Mouse (Mus musculus): ENCODE results near the gene Hspa4l.

The Hspa4l gene

GRCm38 (mm10) chr3:40744024-40744835 is at the start of gene Hspa4l:
TSS of gene Hspa4l (plus strand) at chr3:40744495.
- WGBS: 21% methylated on average over 16 of the region's 16 CpGs

DNA sequence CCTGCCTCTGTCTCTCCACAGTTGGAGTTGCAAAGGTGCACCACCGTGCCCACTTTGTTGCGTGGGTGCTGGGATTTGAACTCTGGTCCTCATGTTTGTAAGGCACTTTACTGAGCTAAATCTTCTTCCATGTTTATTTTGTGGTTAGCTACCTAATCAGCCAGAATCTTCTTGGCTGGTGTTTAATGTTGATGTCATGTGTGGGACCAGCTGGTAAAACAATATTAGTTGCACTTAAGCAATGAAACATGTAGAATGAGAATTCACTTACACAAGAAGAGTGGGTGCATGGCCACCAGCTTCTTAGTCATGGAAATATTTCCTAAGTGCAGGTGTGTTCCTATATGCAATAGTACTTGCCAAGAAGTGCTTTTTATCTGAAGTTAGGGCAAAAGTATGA is 49.1 kb upstream of the Hspa4l start:
- 96% methylated on average over 2 of the region's 2 CpGs for WGBS

GRCm38 (mm10) chr3:40698834-40699233 is 45.5 kb upstream of the Hspa4l start:
- 84% methylated on average over 3 of the region's 3 CpGs for WGBS

GRCm38 (mm10) chr3:40704816-40705430 is 39.4 kb upstream of the Hspa4l start:
- WGBS: 80% methylated on average over 5 of the region's 5 CpGs

DNA sequence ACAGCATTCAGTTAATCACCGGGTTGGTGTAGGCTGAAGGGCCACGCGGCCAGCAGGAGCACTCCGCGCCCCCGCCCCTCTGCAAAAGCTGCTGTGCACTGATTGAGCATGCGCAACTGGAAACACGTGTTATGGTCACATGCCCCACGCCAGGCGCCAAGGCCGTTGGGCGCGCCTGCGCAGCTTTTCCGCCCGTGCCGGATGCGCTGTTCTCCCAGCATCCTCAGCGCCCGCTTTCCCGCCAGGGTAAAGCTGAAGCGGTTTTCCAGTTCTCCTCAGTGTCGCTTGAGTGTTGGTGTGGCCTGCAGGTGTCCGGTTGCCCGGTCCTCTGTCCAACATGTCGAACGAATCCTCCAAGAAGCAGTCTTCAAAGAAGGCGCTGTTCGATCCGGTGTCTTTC is 35.6 kb upstream of the Hspa4l start, which contains the start of gene Slc25a31:
Gene Slc25a31, plus strand, starts transcription at position 201 of the 400 bp plus-strand sequence.
- WGBS: 93% methylated on average over 30 of the region's 30 CpGs

- 60% methylated on average over 1 of the region's 1 CpGs for WGBS
These were observed 28.2 kb upstream of the Hspa4l start for GRCm38 (mm10) chr3:40716056-40716455.

DNA sequence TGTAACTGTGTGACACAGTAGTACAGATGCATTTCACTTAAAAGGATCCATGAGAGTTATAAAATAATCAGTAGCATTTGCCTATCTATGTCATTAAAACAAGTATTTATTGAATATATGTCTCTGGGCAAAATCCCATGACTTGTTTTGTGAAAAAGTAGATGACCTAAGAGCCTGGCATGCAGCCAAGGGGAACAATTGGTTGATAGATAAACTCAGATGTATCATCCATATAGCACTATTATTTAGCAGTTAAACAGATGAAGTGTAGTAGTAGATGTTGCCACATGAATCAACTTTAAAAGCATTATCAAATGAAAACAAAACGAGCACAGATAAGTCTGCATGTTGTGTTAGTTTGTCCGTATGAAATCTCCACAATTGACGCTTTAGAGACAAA is 25.3 kb upstream of the Hspa4l start:
- WGBS: 75% methylated on average over 3 of the region's 3 CpGs

DNA sequence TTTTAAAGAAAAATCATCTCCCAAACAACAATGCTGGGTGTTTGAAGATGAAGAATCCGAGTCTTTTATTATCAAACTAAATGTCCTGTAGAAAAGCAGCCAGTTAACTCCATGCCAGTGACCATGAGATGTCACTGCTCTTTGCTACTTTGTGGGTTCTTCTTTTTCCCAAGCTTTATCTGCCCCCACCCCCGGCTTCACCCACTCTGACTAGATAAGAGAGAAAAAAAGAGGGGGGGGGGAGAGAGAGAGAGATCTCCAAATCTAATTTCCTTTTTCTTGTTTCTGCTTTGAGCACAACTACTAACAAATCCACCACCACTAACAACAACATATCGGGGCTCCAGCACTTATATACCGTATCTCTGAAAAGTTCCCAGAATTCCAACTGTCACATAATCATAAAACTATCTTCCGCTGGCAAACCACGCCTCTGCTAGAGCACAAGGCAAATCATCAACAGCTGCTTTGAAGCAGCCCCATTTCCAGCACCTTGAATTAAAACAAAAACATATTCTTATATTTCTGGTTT is 5.8 kb upstream of the Hspa4l start:
- WGBS: 89% methylated on average over 6 of the region's 6 CpGs

DNA sequence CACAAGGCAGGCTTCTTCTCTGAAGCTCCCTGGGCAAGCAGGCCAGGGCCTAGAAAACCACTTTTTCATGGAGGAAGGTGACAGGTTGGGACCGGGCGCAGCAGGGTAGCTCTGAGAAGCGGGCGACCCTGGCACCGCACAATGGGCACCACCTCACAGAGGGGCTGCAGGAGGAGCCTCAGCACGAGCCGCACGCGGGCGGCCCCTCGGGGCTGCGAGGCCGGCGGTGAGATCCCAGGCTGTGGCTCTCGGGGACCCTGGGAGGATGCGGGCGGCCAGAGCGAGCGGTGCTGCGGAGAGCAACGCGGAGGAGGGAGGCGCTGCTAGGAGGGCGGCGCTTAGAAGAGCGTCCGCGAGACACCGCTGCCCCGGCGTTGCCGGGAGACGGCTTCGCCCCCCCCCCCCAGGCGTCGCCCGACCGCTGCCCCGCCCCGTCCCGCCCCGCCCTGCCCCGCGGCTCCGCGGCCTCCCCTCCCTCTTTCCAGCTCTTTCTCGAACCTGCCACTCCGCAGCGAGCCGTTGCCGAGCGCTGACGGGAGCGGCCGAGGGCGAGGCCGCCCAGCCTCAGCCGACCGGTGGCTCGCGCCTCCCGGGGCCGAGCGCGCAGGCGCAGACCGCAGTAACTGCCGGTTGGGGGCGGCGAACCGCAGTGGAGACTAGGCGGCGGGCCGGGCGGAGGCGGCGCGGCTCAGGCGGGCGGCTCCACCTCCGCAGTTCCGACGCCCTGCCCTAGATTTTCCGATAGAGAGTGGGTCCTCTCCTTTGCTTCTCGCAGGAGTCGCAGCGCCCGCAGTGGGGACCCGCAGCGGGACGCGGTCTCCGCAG is 753 bp downstream of the Hspa4l start:
- WGBS: under 1% methylated on average over 82 of the region's 93 CpGs

- WGBS: 2% methylated on average over 37 of the region's 37 CpGs
These were observed 1.6 kb downstream of the Hspa4l start for GRCm38 (mm10) chr3:40745661-40746547.

DNA sequence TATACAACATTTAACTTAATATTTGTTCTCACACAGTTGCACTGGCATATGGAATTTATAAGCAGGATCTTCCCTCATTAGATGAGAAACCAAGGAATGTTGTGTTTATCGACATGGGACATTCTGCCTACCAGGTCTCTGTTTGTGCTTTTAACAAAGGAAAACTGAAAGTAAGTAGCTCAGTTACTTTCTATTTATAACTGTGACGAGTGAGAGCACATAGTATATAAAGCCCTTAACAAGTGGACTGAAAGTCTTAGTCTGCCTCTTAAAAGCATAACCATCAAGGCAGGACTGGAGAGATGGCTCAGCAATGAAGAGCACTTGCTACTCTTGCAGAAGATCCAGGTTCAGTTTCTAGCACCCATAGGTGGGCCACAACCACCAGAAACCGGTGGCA is 16.5 kb downstream of the Hspa4l start:
- 80% methylated on average over 3 of the region's 3 CpGs for WGBS

GRCm38 (mm10) chr3:40761312-40761711 is 17.0 kb downstream of the Hspa4l start:
- 88% methylated on average over 2 of the region's 2 CpGs for WGBS

DNA sequence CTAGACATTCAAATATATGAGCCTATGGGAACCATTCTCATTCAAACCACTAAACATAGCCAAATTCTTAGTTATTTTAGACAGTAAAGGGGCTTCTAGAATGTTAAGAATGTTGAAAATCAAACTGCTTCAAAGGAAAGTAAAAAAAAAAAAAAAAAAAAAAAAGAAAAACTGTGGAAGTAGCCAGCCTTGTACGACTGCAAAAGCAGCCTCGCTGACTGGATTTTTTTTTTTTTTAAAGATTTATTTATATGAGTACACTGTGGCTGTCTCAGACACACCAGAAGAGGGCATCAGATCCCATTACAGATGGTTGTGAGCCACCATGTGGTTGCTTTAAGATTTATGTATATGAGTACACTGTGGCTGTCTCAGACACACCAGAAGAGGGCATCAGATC is 49.5 kb downstream of the Hspa4l start:
- WGBS: 59% methylated on average over 2 of the region's 2 CpGs

GRCm38 (mm10) chr3:40798054-40798453 is 53.8 kb downstream of the Hspa4l start:
- WGBS: 85% methylated on average over 1 of the region's 1 CpGs

DNA sequence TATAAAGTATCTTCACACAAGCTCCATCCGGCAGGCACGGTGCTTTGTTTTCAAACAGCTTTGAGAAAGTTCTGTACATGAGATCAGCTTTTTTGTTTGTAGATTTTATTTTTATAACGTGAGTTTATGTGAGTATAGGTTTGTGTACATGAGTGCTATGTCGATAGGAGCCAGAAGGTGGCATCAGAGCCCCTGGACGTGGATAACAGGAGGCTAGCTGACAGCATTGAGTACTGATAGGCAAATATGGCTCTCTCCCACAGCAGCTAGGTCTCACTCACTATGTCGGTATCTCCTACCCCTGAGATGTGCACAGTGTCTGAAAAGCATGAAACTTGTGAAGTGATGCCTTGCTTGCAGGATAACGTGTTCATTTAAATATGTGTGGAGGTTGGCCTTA is 54.2 kb downstream of the Hspa4l start:
- 32% methylated on average over 7 of the region's 7 CpGs for WGBS

DNA sequence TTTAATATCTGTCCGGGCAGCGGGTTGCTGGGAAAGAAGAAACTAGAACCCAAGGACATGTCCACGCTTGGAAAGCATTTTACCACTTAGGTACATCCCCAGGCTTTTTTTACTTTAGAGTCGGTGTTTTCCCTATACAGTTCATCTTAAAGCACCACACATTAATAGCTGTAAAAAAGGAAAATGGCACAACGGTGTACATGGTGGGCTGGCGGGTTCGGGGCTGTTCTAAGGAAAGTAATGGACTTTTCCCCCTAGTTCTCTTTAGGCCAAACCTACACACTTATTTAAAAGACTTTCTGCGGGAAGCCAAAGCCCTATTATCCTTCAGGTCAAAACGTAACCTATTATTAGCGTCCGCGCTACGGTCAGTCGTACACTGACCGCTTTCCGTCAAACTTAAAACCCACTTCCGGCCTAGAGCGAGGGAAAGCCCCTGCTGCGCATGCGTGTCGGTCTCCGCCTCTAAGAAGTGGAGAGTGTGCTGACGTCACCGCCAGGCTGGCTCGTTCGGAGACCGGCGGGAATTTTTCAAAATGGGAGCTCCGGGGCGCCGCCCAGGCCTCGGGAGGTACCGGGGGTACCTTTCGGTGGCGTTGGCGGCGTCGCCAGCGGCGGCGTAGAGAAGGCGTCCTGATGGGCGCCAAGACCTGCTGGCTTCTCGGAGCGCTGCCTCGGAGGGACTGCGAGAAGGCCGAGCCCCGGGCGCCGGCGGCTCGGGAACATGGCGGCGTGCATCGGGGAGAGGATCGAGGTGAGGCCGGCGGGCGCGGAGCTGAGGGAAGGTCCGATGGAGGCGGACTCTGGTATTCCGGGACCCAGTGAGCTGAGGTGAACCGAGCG is 55.5 kb downstream of the Hspa4l start, which contains the start of gene Plk4:
Gene Plk4, plus strand, starts transcription at position 490 of the 843 bp plus-strand sequence.
- 2% methylated on average over 66 of the region's 66 CpGs for WGBS

GRCm38 (mm10) chr3:40800373-40800823 is 56.1 kb downstream of the Hspa4l start:
- WGBS: under 1% methylated on average over 37 of the region's 37 CpGs

DNA sequence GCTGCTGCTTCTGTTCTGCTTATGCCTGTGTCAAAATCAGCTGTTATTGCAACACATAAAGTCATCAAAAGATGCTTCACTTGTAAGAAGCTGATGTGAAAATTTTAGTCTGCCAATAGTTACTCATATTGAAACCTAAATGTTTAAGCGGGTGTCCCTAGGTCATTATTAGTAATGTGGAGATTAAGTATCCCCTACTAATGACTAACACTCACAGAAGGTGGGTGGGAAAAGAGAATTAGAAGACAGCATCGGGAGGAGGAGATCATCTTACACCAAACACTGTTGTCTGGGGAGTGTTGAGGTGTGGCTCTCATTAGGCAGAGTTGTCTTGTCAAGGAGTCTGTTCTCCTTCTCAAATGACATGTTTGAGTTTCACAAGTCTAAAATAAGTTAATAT is 62.6 kb downstream of the Hspa4l start:
- 67% methylated on average over 2 of the region's 2 CpGs for WGBS

GRCm38 (mm10) chr3:40808686-40809085 is 64.4 kb downstream of the Hspa4l start:
- 89% methylated on average over 10 of the region's 10 CpGs for WGBS

DNA sequence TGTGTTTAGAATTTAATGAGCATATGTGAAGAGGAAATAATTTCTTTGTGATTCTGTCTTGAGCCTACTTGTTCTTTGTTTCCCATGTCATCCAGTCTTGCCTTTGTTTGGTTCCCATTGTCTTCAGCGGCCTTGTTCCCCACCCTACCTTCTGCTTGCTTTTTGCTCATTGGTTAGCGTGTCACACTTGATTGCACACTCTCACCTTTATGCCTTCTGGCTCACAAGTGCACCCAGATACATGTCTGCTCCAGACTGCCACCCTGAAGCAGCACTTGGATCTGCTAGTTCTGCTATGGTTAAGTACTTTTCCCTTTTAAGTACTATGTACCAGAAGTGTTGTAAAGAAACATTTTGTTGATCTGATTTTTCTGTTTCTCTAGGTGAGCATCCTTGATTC is 65.6 kb downstream of the Hspa4l start:
- WGBS: 71% methylated on average over 2 of the region's 2 CpGs
